Mouse (Mus musculus) neural tube, embryonic 13.5 days (tissue): ENCODE results near the gene Kin. TPM values are rescaled to one million over a fixed set of nuclear protein-coding genes. Genes with fewer than 3 reads are reported as not detected.

Source experiments
- ATAC-seq: fragments of 200-750 bp; cut with Nextera tagmentation; 2 replicates; pipeline ENCODE4 v1.8.0; 2017; ENCODE audit warnings: low read depth, mild to moderate bottlenecking, moderate TSS enrichment, moderate library complexity
- H3K27ac ChIP-seq: fragments of 300-500 bp; sonication (generic); replicated peaks from 2 replicates; pipeline ENCODE4 v1.5.1; 2015; ENCODE audit warnings: moderate library complexity, mild to moderate bottlenecking, inconsistent platforms
- H3K27me3 ChIP-seq: fragments of 300-500 bp; sonication (generic); 2 replicates; pipeline ENCODE4 v1.6.1; 2015; ENCODE audit warnings: mild to moderate bottlenecking, inconsistent platforms
- H3K36me3 ChIP-seq: fragments of 300-500 bp; sonication (generic); 2 replicates; pipeline ENCODE4 v1.6.1; 2015; ENCODE audit warnings: mild to moderate bottlenecking, inconsistent platforms
- H3K4me1 ChIP-seq: fragments of 300-500 bp; sonication (generic); replicated peaks from 2 replicates; pipeline ENCODE4 v1.6.1; 2015; ENCODE audit warnings: inconsistent platforms
- H3K4me2 ChIP-seq: fragments of 300-500 bp; sonication (generic); 2 replicates; pipeline ENCODE4 v1.6.1; 2015; ENCODE audit warnings: inconsistent platforms, mild to moderate bottlenecking, moderate library complexity
- H3K4me3 ChIP-seq: fragments of 300-500 bp; sonication (generic); 2 replicates; pipeline ENCODE4 v1.5.1; 2015; ENCODE audit warnings: mild to moderate bottlenecking, inconsistent platforms
- H3K9ac ChIP-seq: fragments of 300-500 bp; sonication (generic); 2 replicates; pipeline ENCODE4 v1.6.1; 2015; ENCODE audit warnings: moderate library complexity, mild to moderate bottlenecking, inconsistent platforms
- H3K9me3 ChIP-seq: fragments of 300-500 bp; sonication (generic); 2 replicates; pipeline ENCODE4 v1.6.1; 2016; ENCODE audit warnings: inconsistent platforms
- WGBS: fragments of 180-500 bp; shearing (Covaris S2); methylation state at CpG from one replicate; pipeline ENCODE4 v1.1.7; 2015; 5-methylcytosine and 5-hydroxymethylcytosine counted together
- polyA plus RNA-seq: library from polyadenylated mRNA; unstranded; fragments of >200 nt; fragmentation: Nextera tagmentation; extraction: Ambion mirVana; gene quantifications from 2 replicates; pipeline ENCODE4 v1.2.1, GENCODE M21; 2015

Kin gene
- polyA plus RNA-seq, 1 experiment from 2014 or later: 34.4 TPM

GRCm38 (mm10) chr2:10079745-10080309 lies 566 bp upstream of the Kin start:
- H3K27me3 ChIP-seq: no peaks in the 10 kb centered on the region
- H3K9ac ChIP-seq: peak overlapping the region; percentile 97
- WGBS: under 1% methylated on average over 28 of the region's 28 CpGs
- H3K27ac ChIP-seq: peak overlapping the region; percentile 97
- peak overlapping the region; percentile 67 for H3K4me2 ChIP-seq
- peak overlapping the region; percentile 90 for H3K4me3 ChIP-seq
- no peaks in the 10 kb centered on the region for H3K9me3 ChIP-seq
- peaks cover 49% of the 10 kb centered on the region for H3K4me1 ChIP-seq
- H3K36me3 ChIP-seq: peaks cover 4% of the 10 kb centered on the region; the same call in 1 of the 2 replicates
- ATAC-seq: no peak; the same call in 1 of the 2 replicates

GRCm38 (mm10) chr2:10081453-10082080 lies 1.2 kb downstream of the Kin start:
- WGBS: 85% methylated on average over 5 of the region's 5 CpGs
- no peaks in the 10 kb centered on the region for H3K9me3 ChIP-seq
- H3K4me1 ChIP-seq: peaks cover 52% of the 10 kb centered on the region
- H3K4me2 ChIP-seq: peak overlapping the region; percentile 80
- peak overlapping the region; percentile 90 for H3K4me3 ChIP-seq
- no peak overlapping the region for H3K27ac ChIP-seq
- no peaks in the 10 kb centered on the region for H3K27me3 ChIP-seq
- no peak for ATAC-seq
- peak overlapping the region; percentile 82 for H3K9ac ChIP-seq
- H3K36me3 ChIP-seq: peaks cover 15% of the 10 kb centered on the region

DNA sequence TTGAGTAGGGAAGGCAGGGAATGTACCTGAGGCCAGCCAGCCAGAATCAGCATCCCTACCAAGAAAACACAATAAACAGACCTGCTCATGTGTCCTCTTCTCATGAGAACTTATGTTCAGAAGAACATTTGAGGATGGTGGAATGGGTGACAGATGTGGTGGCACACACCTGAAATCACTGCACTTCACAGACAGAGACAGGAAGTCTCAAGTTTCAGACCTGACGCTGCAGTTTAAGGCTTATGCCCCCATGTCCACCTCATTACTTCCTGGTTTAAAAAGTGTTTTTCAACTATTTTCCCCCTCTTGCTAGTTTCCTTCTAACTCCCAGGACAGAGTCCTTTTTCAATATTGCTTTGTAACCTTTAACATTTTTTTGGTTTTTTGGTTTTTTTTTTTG lies 2.3 kb downstream of the Kin start:
- Histone ChIP-seq H3K4me1 (peaks cover 42% of the 10 kb centered on the region), H3K9ac (no peak overlapping the region), H3K9me3 (no peaks in the 10 kb centered on the region), H3K27ac (no peak overlapping the region), H3K4me3 (no peak overlapping the region), H3K27me3 (no peaks in the 10 kb centered on the region), H3K4me2 (no peak overlapping the region), H3K36me3 (peaks cover 25% of the 10 kb centered on the region)
- no peak for ATAC-seq
- WGBS: 65% methylated on average over 1 of the region's 1 CpGs

DNA sequence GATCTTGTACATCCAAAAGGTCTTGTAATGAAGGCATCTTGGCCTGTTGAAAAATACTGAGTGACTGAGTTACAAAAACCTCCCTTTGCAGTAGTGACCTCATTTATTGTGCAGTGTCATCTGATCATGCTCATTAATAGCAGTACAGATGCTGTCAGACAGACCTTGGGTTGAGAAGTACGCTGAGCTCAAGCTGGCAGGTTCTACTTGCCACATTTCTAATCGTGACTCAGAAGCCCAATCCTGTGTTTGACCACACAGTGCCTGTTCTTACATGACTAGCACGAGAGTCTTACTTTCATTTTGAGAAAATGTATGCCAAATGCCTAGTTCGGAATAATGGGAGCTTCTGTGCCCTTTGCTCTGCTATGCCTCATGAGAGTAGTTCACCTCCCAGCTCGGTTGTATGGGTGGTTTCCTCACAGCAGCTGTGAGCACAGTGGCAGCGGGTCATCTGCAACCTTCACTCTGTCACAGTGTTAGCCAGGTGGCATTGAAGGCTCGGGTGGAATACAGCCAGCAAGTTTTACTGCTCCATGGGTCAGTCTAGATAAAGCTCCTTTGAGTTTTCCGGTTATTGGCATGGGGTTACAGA lies 7.0 kb downstream of the Kin start:
- Histone ChIP-seq H3K27ac (no peak overlapping the region), H3K9ac (no peak overlapping the region), H3K4me2 (no peak overlapping the region), H3K4me1 (peaks cover 15% of the 10 kb centered on the region; the same call in 1 of the 2 replicates), H3K9me3 (no peaks in the 10 kb centered on the region), H3K36me3 (peaks cover 62% of the 10 kb centered on the region), H3K4me3 (no peak overlapping the region), H3K27me3 (no peaks in the 10 kb centered on the region)
- no peak for ATAC-seq
- WGBS: 88% methylated on average over 8 of the region's 8 CpGs

- Histone ChIP-seq H3K9me3 (no peaks in the 10 kb centered on the region), H3K27ac (no peak overlapping the region), H3K4me3 (no peak overlapping the region), H3K9ac (no peak overlapping the region), H3K36me3 (peaks cover 45% of the 10 kb centered on the region), H3K27me3 (no peaks in the 10 kb centered on the region), H3K4me2 (no peak overlapping the region), H3K4me1 (no peaks in the 10 kb centered on the region)
- 92% methylated on average over 14 of the region's 14 CpGs for whole genome bisulfite sequencing
- no peak for ATAC-seq
Observed at GRCm38 (mm10) chr2:10094327-10095100, 14.1 kb downstream of the Kin start.

- Histone ChIP-seq H3K9ac (no peak overlapping the region), H3K27ac (no peak overlapping the region), H3K4me2 (no peak overlapping the region), H3K27me3 (no peaks in the 10 kb centered on the region), H3K4me3 (no peak overlapping the region), H3K9me3 (no peaks in the 10 kb centered on the region), H3K36me3 (peaks cover 10% of the 10 kb centered on the region), H3K4me1 (no peaks in the 10 kb centered on the region)
- 0 out of 2 replicates have a peak, but pooled peaks have one; percentile 20 for ATAC-seq
- 38% methylated on average over 9 of the region's 9 CpGs for WGBS
Observed at GRCm38 (mm10) chr2:10098598-10099215, 18.3 kb downstream of the Kin start.

DNA sequence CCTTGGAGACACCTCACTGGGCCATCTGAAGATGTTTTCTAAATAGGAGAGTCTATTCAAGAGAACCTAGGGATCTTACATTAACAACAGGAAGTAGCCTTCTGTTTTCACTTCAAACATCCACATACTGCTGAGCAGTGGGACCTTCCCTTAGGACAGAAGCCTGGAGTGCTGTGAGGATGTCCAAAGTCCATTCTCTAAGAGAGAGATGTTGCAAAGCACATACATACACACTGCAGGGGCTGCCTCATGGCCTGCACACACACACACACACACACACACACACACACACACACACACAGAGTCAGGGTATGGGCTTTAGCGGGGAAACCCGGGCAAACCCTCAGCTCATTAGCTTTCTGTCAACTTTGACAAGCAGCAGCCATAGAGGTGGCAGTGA lies 20.1 kb downstream of the Kin start:
- no peaks in the 10 kb centered on the region for H3K4me1 ChIP-seq
- H3K36me3 ChIP-seq: no peaks in the 10 kb centered on the region
- H3K9me3 ChIP-seq: no peaks in the 10 kb centered on the region
- H3K4me3 ChIP-seq: no peak overlapping the region
- no peaks in the 10 kb centered on the region for H3K27me3 ChIP-seq
- WGBS: 75% methylated on average over 2 of the region's 2 CpGs
- H3K9ac ChIP-seq: no peak overlapping the region
- ATAC-seq: no peak
- H3K27ac ChIP-seq: no peak overlapping the region
- no peak overlapping the region for H3K4me2 ChIP-seq

DNA sequence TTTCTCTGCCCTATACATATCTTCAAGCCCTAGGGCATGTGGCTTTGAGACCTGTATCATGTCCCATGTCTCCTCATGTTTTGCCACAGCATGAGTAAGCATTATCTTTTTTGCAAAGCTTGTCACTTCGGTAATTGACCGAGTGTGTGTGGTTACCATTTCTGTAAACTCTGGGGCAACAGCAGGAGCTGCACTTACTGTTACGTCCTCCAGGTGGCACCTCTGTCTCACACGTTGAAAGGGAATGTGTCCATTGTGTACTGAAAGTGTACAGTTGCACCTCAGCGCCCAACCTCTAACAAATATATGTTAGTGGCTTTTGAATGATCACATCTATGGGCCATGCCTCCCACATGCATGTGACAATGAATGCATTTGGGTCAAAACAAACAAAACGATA lies 20.8 kb downstream of the Kin start:
- Histone ChIP-seq H3K27ac (no peak overlapping the region), H3K9me3 (no peaks in the 10 kb centered on the region), H3K9ac (no peak overlapping the region), H3K4me1 (no peaks in the 10 kb centered on the region), H3K36me3 (no peaks in the 10 kb centered on the region), H3K4me2 (no peak overlapping the region), H3K27me3 (no peaks in the 10 kb centered on the region), H3K4me3 (no peak overlapping the region)
- ATAC-seq: no peak; the same call in 1 of the 2 replicates
- WGBS: 48% methylated on average over 6 of the region's 6 CpGs

DNA sequence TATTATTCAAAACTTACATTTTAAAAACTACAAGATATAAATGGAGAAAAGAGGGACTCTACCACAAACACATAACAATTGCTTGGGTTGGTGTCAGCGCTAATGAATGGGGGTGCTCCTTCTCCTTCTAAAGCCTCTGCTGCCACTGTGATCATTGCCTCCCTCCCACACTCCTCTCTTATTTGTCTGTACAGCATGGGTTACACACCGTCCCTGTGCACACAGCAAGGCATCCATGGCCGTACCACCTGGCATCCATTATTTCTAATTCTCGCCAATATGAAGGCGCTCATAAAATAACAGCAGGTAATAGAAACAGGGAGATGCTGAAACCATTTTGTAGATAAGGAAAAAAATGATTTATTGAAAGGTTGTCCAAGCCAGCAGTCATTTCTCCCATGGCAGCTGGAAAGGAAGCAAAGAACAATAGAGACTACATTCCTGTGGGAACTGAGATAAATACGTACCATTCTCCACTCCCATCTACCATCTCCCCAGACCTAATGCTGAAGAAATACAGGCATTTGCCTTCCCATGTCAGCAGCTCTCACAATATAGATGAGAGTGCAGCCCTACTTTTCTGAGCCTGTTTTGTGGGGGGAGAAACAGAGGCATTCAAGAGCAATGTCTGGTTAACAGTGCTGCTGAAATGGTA lies 28.3 kb downstream of the Kin start:
- Histone ChIP-seq H3K27me3 (no peaks in the 10 kb centered on the region), H3K4me1 (no peaks in the 10 kb centered on the region), H3K9me3 (no peaks in the 10 kb centered on the region), H3K27ac (peak overlapping the region; percentile 59), H3K4me2 (no peak overlapping the region), H3K9ac (no peak overlapping the region), H3K4me3 (no peak overlapping the region), H3K36me3 (no peaks in the 10 kb centered on the region)
- ATAC-seq: peak; percentile 81
- WGBS: 57% methylated on average over 6 of the region's 6 CpGs

DNA sequence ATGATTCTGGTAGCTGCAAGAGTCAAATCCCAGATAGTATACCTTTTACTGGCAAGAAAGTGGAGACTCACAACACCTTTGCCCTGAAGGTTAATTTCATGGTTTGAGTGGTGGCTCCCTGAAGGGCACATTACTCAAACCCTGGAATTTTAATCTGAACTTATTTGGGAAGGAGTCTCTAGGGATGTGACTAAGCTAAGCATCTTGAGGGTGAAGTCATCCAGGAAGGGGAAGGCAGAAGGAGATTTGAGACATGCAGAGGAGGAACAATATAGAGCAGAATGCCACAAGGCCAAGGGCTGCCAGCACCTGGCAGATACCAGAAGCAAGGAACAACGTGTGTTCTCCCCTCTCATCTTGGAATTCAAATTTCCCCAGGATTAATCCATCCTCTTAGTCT lies 38.4 kb downstream of the Kin start:
- Histone ChIP-seq H3K9me3 (no peaks in the 10 kb centered on the region; the same call in 1 of the 2 replicates), H3K27me3 (no peaks in the 10 kb centered on the region), H3K27ac (no peak overlapping the region), H3K4me3 (no peak overlapping the region), H3K9ac (no peak overlapping the region), H3K4me2 (no peak overlapping the region), H3K4me1 (no peaks in the 10 kb centered on the region), H3K36me3 (no peaks in the 10 kb centered on the region)
- no peak for ATAC-seq
- 83% methylated on average over 1 of the region's 1 CpGs for WGBS

GRCm38 (mm10) chr2:10119276-10119675 lies 38.9 kb downstream of the Kin start:
- H3K36me3 ChIP-seq: no peaks in the 10 kb centered on the region
- H3K9ac ChIP-seq: no peak overlapping the region
- no peaks in the 10 kb centered on the region for H3K4me1 ChIP-seq
- H3K9me3 ChIP-seq: no peaks in the 10 kb centered on the region; the same call in 1 of the 2 replicates
- ATAC-seq: no peak
- H3K4me3 ChIP-seq: no peak overlapping the region
- H3K27ac ChIP-seq: no peak overlapping the region
- no peak overlapping the region for H3K4me2 ChIP-seq
- 86% methylated on average over 8 of the region's 8 CpGs for WGBS
- no peaks in the 10 kb centered on the region for H3K27me3 ChIP-seq
